Mouse (Mus musculus) hindbrain, embryonic 15.5 days (tissue): ENCODE results near the gene Amz2. TPM values are rescaled to one million over a fixed set of nuclear protein-coding genes. Genes with fewer than 3 reads are reported as not detected.

Experiments used
- ATAC-seq: fragments of 200-750 bp; cut with Nextera tagmentation; 2 replicates; pipeline ENCODE4 v1.8.0; 2017; ENCODE audit warnings: low read depth, moderate number of reproducible peaks, moderate TSS enrichment; ENCODE audit not compliant: low FRiP score
- H3K27ac ChIP-seq: fragments of 300-500 bp; sonication (generic); replicated peaks from 2 replicates; pipeline ENCODE4 v1.5.1; 2015; ENCODE audit warnings: mild to moderate bottlenecking, inconsistent platforms
- H3K27me3 ChIP-seq: fragments of 300-500 bp; sonication (generic); 2 replicates; pipeline ENCODE4 v1.6.1; 2015; ENCODE audit warnings: control low read depth, inconsistent platforms
- H3K36me3 ChIP-seq: fragments of 300-500 bp; sonication (generic); 2 replicates; pipeline ENCODE4 v1.6.1; 2015; ENCODE audit warnings: control low read depth, inconsistent platforms
- H3K4me1 ChIP-seq: fragments of 300-500 bp; sonication (generic); replicated peaks from 2 replicates; pipeline ENCODE4 v1.6.1; 2015; ENCODE audit warnings: control low read depth, inconsistent platforms
- H3K4me2 ChIP-seq: fragments of 300-500 bp; sonication (generic); 2 replicates; pipeline ENCODE4 v1.6.1; 2015; ENCODE audit warnings: moderate library complexity, mild to moderate bottlenecking, inconsistent platforms
- H3K4me3 ChIP-seq: fragments of 300-500 bp; sonication (generic); 2 replicates; pipeline ENCODE4 v1.5.1; 2015; ENCODE audit warnings: mild to moderate bottlenecking, inconsistent platforms
- H3K9ac ChIP-seq: fragments of 300-500 bp; sonication (generic); 2 replicates; pipeline ENCODE4 v1.6.1; 2015; ENCODE audit warnings: inconsistent platforms
- H3K9me3 ChIP-seq: fragments of 300-500 bp; sonication (generic); 2 replicates; pipeline ENCODE4 v1.6.1; 2016; ENCODE audit warnings: control low read depth, inconsistent platforms
- WGBS: fragments of 180-500 bp; shearing (Covaris S2); methylation state at CpG from one replicate; pipeline ENCODE4 v1.1.7; 2015; 5-methylcytosine and 5-hydroxymethylcytosine counted together
- polyA plus RNA-seq: library from polyadenylated mRNA; unstranded; fragments of >200 nt; fragmentation: Nextera tagmentation; extraction: Ambion mirVana; gene quantifications from 2 replicates; pipeline ENCODE4 v1.2.1, GENCODE M21; 2015

Amz2 gene
- polyA plus RNA-seq, 1 experiment from 2014 or later, result 54.2 TPM

DNA sequence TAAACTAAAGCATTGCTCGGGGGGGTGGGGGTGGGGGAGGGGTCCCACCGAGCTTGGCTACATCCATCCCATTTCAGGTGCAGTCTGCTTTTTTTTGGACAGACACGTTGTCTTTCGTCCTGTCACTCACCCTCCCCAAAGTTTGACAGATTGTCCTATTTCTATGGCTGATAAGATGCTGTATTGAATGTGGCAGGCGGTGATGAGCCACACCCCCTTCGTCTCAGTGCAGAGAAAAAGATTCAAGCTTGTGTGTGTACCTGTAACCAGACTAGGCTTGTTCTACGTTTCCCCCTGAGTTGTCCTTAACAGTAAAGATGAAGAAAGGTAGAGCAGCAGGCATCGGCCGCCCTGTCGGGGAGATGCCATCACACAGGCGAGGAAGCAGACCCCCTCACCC, 25.4 kb downstream of the Amz2 start:
- Histone ChIP-seq H3K4me2 (no peak overlapping the region), H3K9me3 (no peaks in the 10 kb centered on the region), H3K4me1 (no peaks in the 10 kb centered on the region), H3K27me3 (no peaks in the 10 kb centered on the region), H3K36me3 (peaks cover 3% of the 10 kb centered on the region; the same call in 1 of the 2 replicates), H3K4me3 (no peak overlapping the region), H3K9ac (no peak overlapping the region), H3K27ac (no peak overlapping the region)
- ATAC-seq, result no peak
- WGBS, result 90% methylated on average over 11 of the region's 11 CpGs

DNA sequence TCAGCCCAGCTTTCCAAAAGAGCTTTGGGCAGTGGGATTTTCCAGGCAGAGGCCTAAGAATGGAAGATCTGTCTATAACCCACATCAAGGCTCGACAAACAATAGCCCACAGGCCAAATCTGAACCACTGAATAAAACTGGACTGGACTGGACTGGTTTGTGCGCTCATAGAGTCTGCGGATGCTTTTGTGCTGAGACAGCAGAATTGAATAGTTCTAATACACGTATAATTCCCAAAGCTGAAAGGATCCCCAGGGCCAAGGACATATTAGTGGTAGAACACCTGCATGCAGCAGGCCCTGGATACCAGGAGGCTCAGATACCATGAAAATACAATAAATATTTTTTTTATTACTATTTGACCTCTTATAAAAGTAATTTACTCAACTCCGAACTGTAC, 30.5 kb downstream of the Amz2 start:
- Histone ChIP-seq H3K4me1 (no peaks in the 10 kb centered on the region), H3K27ac (no peak overlapping the region), H3K36me3 (peaks cover 7% of the 10 kb centered on the region; the same call in 1 of the 2 replicates), H3K4me2 (no peak overlapping the region), H3K9me3 (no peaks in the 10 kb centered on the region), H3K27me3 (no peaks in the 10 kb centered on the region), H3K4me3 (no peak overlapping the region), H3K9ac (no peak overlapping the region)
- ATAC-seq, result no peak
- 82% methylated on average over 5 of the region's 5 CpGs for WGBS

DNA sequence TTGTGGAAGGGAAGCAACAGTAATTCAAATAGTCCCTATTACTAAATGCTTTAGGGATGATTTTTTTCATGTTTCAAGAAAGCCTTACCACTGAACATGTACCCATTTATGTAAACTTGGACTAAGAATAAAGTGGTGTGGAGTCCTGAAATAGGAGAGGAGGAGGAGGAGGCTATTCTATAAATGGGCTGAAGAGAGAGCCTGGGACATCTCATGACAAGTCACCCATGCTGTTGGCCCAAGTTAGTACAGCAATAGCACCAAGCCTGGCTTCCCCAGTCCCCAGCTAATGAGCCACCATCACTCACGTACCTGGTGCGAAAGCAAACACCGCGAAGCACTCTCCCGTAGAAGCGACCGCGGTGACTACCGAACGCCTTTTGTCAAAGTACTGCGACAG, 32.4 kb downstream of the Amz2 start:
- Histone ChIP-seq H3K36me3 (peaks cover 4% of the 10 kb centered on the region; the same call in 1 of the 2 replicates), H3K4me3 (no peak overlapping the region), H3K9ac (no peak overlapping the region), H3K4me2 (no peak overlapping the region), H3K9me3 (no peaks in the 10 kb centered on the region), H3K27me3 (no peaks in the 10 kb centered on the region), H3K27ac (no peak overlapping the region), H3K4me1 (no peaks in the 10 kb centered on the region)
- WGBS, result 96% methylated on average over 11 of the region's 11 CpGs
- ATAC-seq, result no peak

DNA sequence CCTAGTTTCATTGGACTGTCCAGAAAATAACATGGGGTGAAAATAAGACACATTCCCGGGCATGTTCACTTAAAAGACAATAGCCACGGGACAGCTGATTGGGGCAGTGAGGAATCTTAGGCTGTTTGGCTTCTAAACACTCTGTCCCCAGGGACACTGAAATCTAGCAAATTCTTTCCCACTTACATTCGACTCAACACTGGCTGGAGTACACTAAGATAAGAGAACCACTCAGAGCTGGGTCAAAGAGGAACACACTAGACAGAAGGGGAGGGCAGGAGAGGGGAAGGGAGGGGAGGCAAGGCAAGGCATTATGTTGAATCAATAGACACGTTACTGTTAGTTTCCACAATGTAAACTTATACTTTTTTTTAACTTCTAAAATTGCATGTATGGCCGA, 34.8 kb downstream of the Amz2 start:
- Histone ChIP-seq H3K4me1 (no peaks in the 10 kb centered on the region), H3K4me3 (no peak overlapping the region), H3K9ac (no peak overlapping the region), H3K36me3 (peaks cover 4% of the 10 kb centered on the region; the same call in 1 of the 2 replicates), H3K27me3 (no peaks in the 10 kb centered on the region), H3K27ac (no peak overlapping the region), H3K4me2 (no peak overlapping the region), H3K9me3 (no peaks in the 10 kb centered on the region)
- ATAC-seq, result no peak
- 83% methylated on average over 5 of the region's 5 CpGs for WGBS

DNA sequence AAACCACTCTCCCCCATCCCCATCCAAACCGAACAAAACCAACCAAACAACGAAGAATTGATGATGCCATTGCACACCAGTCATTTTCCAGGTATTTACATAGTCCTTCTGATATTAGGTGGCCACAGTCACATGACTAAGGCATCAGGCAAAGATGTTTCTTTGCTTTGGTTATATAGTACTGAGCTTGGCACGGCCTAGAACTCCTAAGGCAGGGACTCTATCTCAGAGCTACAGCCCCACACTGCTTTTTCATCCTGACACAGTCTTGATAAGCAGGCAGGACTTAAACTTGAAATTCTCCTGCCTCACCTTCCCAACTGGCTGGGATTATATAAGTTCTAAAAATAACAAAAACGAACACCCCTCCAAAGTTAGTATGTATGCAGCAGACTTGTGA, 39.3 kb downstream of the Amz2 start:
- Histone ChIP-seq H3K27me3 (no peaks in the 10 kb centered on the region), H3K9ac (no peak overlapping the region), H3K36me3 (no peaks in the 10 kb centered on the region), H3K9me3 (no peaks in the 10 kb centered on the region), H3K4me2 (no peak overlapping the region), H3K4me3 (no peak overlapping the region), H3K27ac (no peak overlapping the region), H3K4me1 (no peaks in the 10 kb centered on the region)
- WGBS, result 95% methylated on average over 4 of the region's 4 CpGs
- ATAC-seq, result no peak

DNA sequence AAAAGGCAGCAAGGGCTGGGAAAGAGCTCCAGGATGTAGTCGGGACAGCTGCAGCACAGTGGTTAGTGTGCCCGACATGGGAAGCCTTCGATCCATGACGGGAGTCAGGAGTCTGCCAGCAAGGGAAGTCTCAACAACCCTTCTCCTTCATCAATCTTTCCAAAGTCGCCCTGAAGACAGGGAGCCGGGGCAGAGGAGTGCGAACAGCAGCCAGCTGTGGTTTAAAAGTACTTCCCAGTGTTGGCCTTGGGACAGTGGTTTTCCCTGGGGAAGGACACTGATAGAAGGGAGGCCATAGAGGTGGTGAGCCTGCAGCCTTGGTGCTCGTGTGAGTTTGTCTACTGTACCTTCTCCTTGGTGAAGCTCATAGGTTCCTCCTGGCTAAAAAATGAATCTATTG, 41.2 kb downstream of the Amz2 start:
- Histone ChIP-seq H3K4me2 (no peak overlapping the region), H3K27me3 (peaks cover 11% of the 10 kb centered on the region; the same call in 1 of the 2 replicates), H3K9ac (no peak overlapping the region), H3K4me1 (peaks cover 8% of the 10 kb centered on the region), H3K36me3 (no peaks in the 10 kb centered on the region), H3K4me3 (no peak overlapping the region), H3K27ac (no peak overlapping the region), H3K9me3 (no peaks in the 10 kb centered on the region)
- WGBS, result 87% methylated on average over 8 of the region's 8 CpGs
- no peak for ATAC-seq

DNA sequence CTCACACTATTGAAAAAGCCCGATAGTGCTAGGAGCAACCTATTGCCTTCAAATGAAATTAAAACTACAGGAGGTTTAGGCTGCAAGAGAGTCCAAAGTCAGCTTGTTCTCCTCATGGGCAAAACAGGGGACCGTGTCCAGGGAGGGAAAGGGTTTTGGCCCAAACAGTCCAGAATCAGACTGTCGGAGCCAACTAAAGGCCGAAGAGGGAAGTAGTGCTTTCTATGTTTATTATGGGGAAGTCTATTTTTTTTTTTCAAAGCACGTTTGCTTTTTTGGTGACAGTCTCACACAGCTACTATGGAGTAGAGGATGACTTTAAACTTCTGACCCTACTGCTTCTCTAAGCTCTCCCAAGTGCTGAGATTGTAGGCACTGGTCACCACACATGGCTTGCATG, 42.4 kb downstream of the Amz2 start:
- Histone ChIP-seq H3K36me3 (no peaks in the 10 kb centered on the region), H3K9ac (no peak overlapping the region), H3K9me3 (no peaks in the 10 kb centered on the region), H3K4me3 (no peak overlapping the region), H3K27ac (no peak overlapping the region), H3K4me1 (peaks cover 14% of the 10 kb centered on the region), H3K27me3 (peaks cover 11% of the 10 kb centered on the region; the same call in 1 of the 2 replicates), H3K4me2 (no peak overlapping the region)
- no peak for ATAC-seq
- 86% methylated on average over 5 of the region's 5 CpGs for WGBS

DNA sequence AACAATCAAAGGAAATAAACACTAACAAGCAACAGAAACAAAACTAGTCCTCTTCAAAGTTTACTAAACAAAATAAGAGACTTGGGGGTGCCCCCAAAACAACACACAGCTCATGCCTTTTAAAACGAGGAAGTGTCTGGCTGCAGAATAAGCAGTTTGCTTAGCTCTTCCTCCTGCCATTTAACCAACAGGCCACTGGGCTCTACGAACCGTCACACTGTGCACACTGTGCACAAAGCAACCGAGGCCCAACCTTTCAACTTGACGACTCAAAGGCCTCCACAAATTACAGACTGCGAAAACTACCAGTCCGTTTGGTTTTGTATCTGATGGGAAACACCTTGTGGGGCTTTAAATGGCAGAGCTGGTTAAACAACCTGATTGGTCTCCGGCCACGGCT, 44.4 kb downstream of the Amz2 start:
- no peak for ATAC-seq
- H3K9me3 ChIP-seq, result no peaks in the 10 kb centered on the region
- no peak overlapping the region for H3K4me3 ChIP-seq
- H3K4me2 ChIP-seq, result no peak overlapping the region
- H3K27ac ChIP-seq, result no peak overlapping the region
- no peak overlapping the region for H3K9ac ChIP-seq
- no peaks in the 10 kb centered on the region for H3K36me3 ChIP-seq
- 70% methylated on average over 9 of the region's 9 CpGs for WGBS
- peaks cover 11% of the 10 kb centered on the region; the same call in 1 of the 2 replicates for H3K27me3 ChIP-seq
- H3K4me1 ChIP-seq, result peaks cover 18% of the 10 kb centered on the region

DNA sequence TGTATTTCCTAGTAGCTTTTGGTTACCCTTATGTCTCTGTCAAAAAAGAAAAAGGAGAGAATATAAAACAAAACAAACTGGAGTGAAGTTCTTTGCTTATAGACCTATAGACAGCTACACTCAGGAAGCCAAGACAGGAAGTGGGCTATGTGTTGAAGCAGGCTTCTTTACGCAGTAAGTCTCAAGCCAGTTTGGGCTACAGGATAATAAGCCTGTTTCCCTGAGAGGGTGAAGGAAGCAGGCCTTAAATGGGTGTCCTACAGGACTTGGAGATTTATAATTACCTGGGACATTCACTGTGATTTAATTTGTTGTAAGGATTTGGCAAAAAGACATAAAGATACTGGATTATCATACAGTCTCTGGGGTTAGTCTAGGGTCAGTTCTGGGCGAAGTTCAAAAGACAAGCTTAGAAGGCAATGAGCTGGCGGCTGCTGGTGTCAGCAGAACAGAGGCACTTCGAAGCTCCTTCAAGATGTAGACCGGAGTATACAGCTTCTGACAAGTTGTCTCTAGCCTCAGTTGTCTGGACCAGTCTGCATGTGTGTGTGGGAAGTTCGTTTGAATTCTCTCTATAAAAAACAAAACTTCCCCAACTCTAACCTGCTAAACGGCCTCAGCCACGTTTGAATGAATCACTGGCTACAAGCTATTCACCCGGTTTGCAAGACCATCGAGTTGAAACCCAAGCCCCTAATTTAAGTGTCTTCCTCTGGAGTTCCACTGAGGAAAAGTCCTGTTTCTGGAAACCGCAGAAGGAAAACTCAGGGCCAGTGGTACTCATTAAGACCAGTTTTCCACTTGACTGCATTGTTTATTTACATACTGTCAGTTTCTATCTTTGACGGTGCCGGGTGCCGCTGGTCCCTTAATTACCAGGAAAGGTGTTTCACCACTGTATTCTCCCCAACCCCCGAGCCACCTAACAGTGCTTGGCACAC, 45.4 kb downstream of the Amz2 start:
- 35% methylated on average over 15 of the region's 15 CpGs for WGBS

DNA sequence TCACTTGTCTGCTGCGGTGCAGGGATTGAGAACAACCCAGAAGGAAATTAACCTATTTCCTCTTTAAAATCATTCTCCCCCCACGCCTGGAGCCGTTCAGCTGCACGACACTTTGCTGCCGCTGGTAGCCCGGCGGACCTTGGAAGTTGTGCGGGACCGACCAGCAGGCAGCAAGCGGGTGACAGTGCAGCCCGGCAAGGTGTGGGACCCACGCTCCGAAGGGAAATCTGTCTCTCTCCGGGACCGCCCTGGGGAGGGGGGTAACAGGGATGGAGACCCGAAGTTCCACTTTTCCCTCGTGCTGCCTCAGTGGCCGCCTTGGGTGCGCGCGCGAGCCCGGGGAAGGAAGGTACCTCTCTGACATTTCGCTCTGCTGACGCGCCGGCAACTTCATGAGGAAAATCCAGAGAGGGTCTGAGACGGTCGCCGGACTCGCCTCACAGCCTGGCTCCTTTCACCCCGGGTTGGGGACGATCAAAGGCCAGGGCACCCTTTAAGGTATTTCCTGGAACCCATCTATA, 46.5 kb downstream of the Amz2 start:
- H3K27me3 ChIP-seq, result peaks cover 11% of the 10 kb centered on the region; the same call in 1 of the 2 replicates
- no peaks in the 10 kb centered on the region for H3K9me3 ChIP-seq
- H3K9ac ChIP-seq, result peak overlapping the region; percentile 71
- 0% methylated on average over 33 of the region's 33 CpGs for WGBS
- H3K4me1 ChIP-seq, result peaks cover 21% of the 10 kb centered on the region
- no peaks in the 10 kb centered on the region for H3K36me3 ChIP-seq
- peak overlapping the region; percentile 93; the same call in 1 of the 2 replicates for H3K27ac ChIP-seq
- H3K4me3 ChIP-seq, result peak overlapping the region; percentile 57
- peak overlapping the region; percentile 77 for H3K4me2 ChIP-seq
- no peak for ATAC-seq

More for the DNA sequence above, 45.4 kb downstream of the Amz2 start:
- Histone ChIP-seq H3K4me1 (peaks cover 18% of the 10 kb centered on the region), H3K27ac (no peak overlapping the region), H3K27me3 (peaks cover 11% of the 10 kb centered on the region; the same call in 1 of the 2 replicates), H3K9ac (0 out of 2 replicates have a peak overlapping the region, but pooled peaks have one; percentile 71), H3K36me3 (no peaks in the 10 kb centered on the region), H3K9me3 (no peaks in the 10 kb centered on the region), H3K4me3 (peak overlapping the region; percentile 57), H3K4me2 (peak overlapping the region; percentile 77)
- ATAC-seq, result no peak

DNA sequence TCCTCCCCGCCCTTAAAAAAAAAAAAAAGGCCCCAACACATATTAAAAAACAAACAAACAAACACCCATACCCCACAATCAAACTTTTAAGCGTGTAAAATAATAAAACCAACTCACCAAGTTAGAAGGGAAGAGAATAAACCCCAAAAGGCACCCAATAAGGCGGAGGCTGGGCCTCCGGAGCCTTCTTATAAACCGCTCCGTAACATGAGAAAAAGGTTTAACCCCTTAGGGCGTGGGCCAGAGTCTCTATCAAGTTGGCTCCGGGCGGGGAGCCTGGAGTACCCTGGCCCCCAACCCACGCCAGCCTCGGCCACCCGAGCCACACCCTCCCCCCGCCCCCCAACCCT, 47.0 kb downstream of the Amz2 start:
- H3K9me3 ChIP-seq, result no peaks in the 10 kb centered on the region
- H3K9ac ChIP-seq, result peak overlapping the region; percentile 71
- peak overlapping the region; percentile 77 for H3K4me2 ChIP-seq
- no peaks in the 10 kb centered on the region for H3K36me3 ChIP-seq
- peaks cover 11% of the 10 kb centered on the region; the same call in 1 of the 2 replicates for H3K27me3 ChIP-seq
- WGBS, result 0% methylated on average over 12 of the region's 13 CpGs
- ATAC-seq, result peak; percentile 62
- H3K4me3 ChIP-seq, result peak overlapping the region; percentile 57
- peak overlapping the region; percentile 93 for H3K27ac ChIP-seq
- H3K4me1 ChIP-seq, result peaks cover 21% of the 10 kb centered on the region
